Mouse (Mus musculus) stomach, embryonic 14.5 days (tissue): ENCODE measurements around the gene S100a1. TPM values are rescaled to one million over a fixed set of nuclear protein-coding genes. Genes with fewer than 3 reads are reported as not detected.

Source experiments
- ATAC-seq: fragments of 200-750 bp; cut with Nextera tagmentation; 2 replicates; pipeline ENCODE4 v1.8.0; 2017; ENCODE audit warnings: low read depth, moderate TSS enrichment; ENCODE audit not compliant: insufficient number of reproducible peaks, insufficient read depth, low FRiP score
- H3K27ac ChIP-seq: fragments of 300-500 bp; sonication (generic); 2 replicates; pipeline ENCODE4 v1.5.1; 2014; ENCODE audit warnings: mild to moderate bottlenecking, low read length, moderate library complexity, mixed read lengths
- H3K27me3 ChIP-seq: fragments of 300-500 bp; sonication (generic); 2 replicates; pipeline ENCODE4 v1.6.1; 2014; ENCODE audit warnings: low read length, control low read depth, mixed read lengths; ENCODE audit not compliant: control insufficient read depth, insufficient read depth
- H3K36me3 ChIP-seq: fragments of 300-500 bp; sonication (generic); 2 replicates; pipeline ENCODE4 v1.6.1; 2014; ENCODE audit warnings: mild to moderate bottlenecking, control low read depth, low read length, moderate library complexity, mixed read lengths; ENCODE audit not compliant: control insufficient read depth, insufficient read depth
- H3K4me1 ChIP-seq: fragments of 300-500 bp; sonication (generic); 2 replicates; pipeline ENCODE4 v1.6.1; 2014; ENCODE audit warnings: low read length, control low read depth, mixed read lengths; ENCODE audit not compliant: control insufficient read depth, insufficient read depth
- H3K4me2 ChIP-seq: fragments of 300-500 bp; sonication (generic); replicated peaks from 2 replicates; pipeline ENCODE4 v1.6.1; 2014; ENCODE audit warnings: low read depth, low read length, control low read depth
- H3K4me3 ChIP-seq: fragments of 300-500 bp; sonication (generic); 2 replicates; pipeline ENCODE4 v1.5.1; 2014; ENCODE audit warnings: low read depth, low read length, control low read depth
- H3K9ac ChIP-seq: fragments of 300-500 bp; sonication (generic); replicated peaks from 2 replicates; pipeline ENCODE4 v1.6.1; 2014; ENCODE audit warnings: low read depth, mild to moderate bottlenecking, control low read depth, low read length, moderate library complexity, mixed read lengths
- H3K9me3 ChIP-seq: fragments of 300-500 bp; sonication (generic); 2 replicates; pipeline ENCODE4 v1.6.1; 2016; ENCODE audit warnings: low read depth, low read length, control low read depth; ENCODE audit not compliant: control insufficient read depth
- WGBS: fragments of 180-500 bp; shearing (Covaris S2); extraction: QIAGEN DNeasy Blood & Tissue Kit; methylation state at CpG from one replicate; pipeline ENCODE4 v1.1.7; 2014; 5-methylcytosine and 5-hydroxymethylcytosine counted together
- polyA plus RNA-seq: library from polyadenylated mRNA; unstranded; fragments of >200 nt; fragmentation: Nextera tagmentation; extraction: Ambion mirVana; gene quantifications from 2 replicates; pipeline ENCODE4 v1.2.1, GENCODE M21; 2014

S100a1 gene
- polyA plus RNA-seq, 1 experiment from 2014 or later = 48.5 TPM

GRCm38 (mm10) chr3:90537141-90537904, 23.1 kb upstream of the S100a1 start, which contains the start of gene S100a16:
S100a16 (plus strand) TSS chr3:90537254.
- peaks cover 6% of the 10 kb centered on the region; the same call in 1 of the 2 replicates for H3K4me1 ChIP-seq
- H3K27ac ChIP-seq = peak within 1 kb of the TSS; percentile 84
- H3K9me3 ChIP-seq = no peaks in the 10 kb centered on the region
- WGBS = 32% methylated on average over 10 of the region's 10 CpGs
- peak; percentile 87 for ATAC-seq
- no peaks in the 10 kb centered on the region for H3K27me3 ChIP-seq
- peak within 1 kb of the TSS; percentile 41 for H3K4me2 ChIP-seq
- no peaks in the 10 kb centered on the region for H3K36me3 ChIP-seq
- peak within 1 kb of the TSS; percentile 26 for H3K4me3 ChIP-seq
- H3K9ac ChIP-seq = peak within 1 kb of the TSS; percentile 26

- Histone ChIP-seq H3K4me3 (no peak overlapping the region), H3K36me3 (no peaks in the 10 kb centered on the region), H3K4me1 (peaks cover 6% of the 10 kb centered on the region; the same call in 1 of the 2 replicates), H3K9ac (no peak overlapping the region), H3K9me3 (no peaks in the 10 kb centered on the region), H3K4me2 (no peak overlapping the region), H3K27me3 (no peaks in the 10 kb centered on the region), H3K27ac (no peak overlapping the region)
- no peak for ATAC-seq
- 54% methylated on average over 1 of the region's 1 CpGs for WGBS
Measured at GRCm38 (mm10) chr3:90535446-90535845, 21.3 kb upstream of the S100a1 start.

GRCm38 (mm10) chr3:90531713-90532112, 17.5 kb upstream of the S100a1 start:
- no peak for ATAC-seq
- no peaks in the 10 kb centered on the region for H3K27me3 ChIP-seq

GRCm38 (mm10) chr3:90527291-90527873, 13.2 kb upstream of the S100a1 start:
- H3K4me2 ChIP-seq = no peak overlapping the region
- H3K27me3 ChIP-seq = no peaks in the 10 kb centered on the region
- 0 out of 2 replicates have a peak, but pooled peaks cover 3% of the 10 kb centered on the region for H3K4me1 ChIP-seq
- no peak overlapping the region for H3K9ac ChIP-seq
- H3K36me3 ChIP-seq = no peaks in the 10 kb centered on the region
- H3K27ac ChIP-seq = no peak overlapping the region
- 86% methylated on average over 7 of the region's 7 CpGs for WGBS
- no peak overlapping the region for H3K4me3 ChIP-seq
- no peaks in the 10 kb centered on the region for H3K9me3 ChIP-seq
- ATAC-seq = no peak

More at GRCm38 (mm10) chr3:90531713-90532112, 17.5 kb upstream of the S100a1 start:
- H3K4me3 ChIP-seq = no peak overlapping the region
- WGBS = 52% methylated on average over 5 of the region's 5 CpGs
- H3K27ac ChIP-seq = no peak overlapping the region
- no peak overlapping the region for H3K9ac ChIP-seq
- H3K4me2 ChIP-seq = no peak overlapping the region
- H3K9me3 ChIP-seq = no peaks in the 10 kb centered on the region
- no peaks in the 10 kb centered on the region for H3K4me1 ChIP-seq
- H3K36me3 ChIP-seq = no peaks in the 10 kb centered on the region

DNA sequence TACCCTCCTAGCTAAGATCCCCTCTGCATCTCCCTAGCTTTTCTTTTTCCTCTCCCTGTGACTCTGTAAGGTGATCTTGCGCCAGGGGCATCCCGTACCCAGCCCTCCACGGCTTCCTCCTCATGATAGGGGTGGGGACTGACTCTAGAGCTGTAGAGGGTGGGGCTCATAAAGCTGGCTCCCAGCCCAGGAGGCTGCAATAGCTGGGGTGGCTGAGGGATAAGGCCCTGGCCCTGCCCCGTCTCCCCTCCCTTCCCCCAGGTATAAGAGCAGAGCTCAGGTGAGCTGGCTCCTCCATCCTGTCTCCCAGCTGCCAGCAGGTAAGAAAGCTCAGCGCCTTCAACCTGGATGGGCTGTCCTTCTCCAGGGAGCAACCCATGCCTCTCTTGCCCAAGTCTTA, 12.4 kb upstream of the S100a1 start, which contains the start of gene S100a14:
S100a14 (plus strand) TSS at position 277 of the 400 bp plus-strand sequence.
- 0 out of 2 replicates have a peak, but pooled peaks cover 3% of the 10 kb centered on the region for H3K4me1 ChIP-seq
- H3K4me2 ChIP-seq = no peak within 1 kb of the TSS
- H3K9ac ChIP-seq = no peak within 1 kb of the TSS
- H3K36me3 ChIP-seq = no peaks in the 10 kb centered on the region
- H3K27ac ChIP-seq = peak within 1 kb of the TSS; percentile 11; the same call in 1 of the 2 replicates
- ATAC-seq = peak; percentile 84
- 65% methylated on average over 5 of the region's 5 CpGs for WGBS
- no peaks in the 10 kb centered on the region for H3K27me3 ChIP-seq
- no peaks in the 10 kb centered on the region for H3K9me3 ChIP-seq
- H3K4me3 ChIP-seq = no peak within 1 kb of the TSS

DNA sequence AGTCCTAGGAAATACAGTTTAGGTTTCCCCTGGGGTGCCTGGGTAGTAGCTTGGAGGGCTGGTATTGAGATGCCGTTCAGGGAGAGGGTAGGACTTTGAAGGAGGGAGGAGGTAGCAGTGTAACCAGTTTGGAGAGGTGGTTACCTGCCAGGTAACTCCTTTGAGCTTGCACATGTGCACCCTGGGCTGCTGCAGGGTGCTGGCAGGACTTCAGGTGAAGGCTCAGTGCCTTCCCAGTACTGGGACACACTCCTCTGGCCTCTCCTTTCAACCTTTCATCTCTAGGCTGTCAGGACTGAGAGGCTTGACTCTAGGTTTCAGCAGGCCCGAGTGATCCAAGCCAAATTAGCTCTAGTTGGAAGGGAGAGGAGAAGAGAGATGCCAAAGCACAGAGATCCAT, 11.9 kb upstream of the S100a1 start:
- peak overlapping the region; percentile 11; the same call in 1 of the 2 replicates for H3K27ac ChIP-seq
- no peak overlapping the region for H3K4me2 ChIP-seq
- no peaks in the 10 kb centered on the region for H3K27me3 ChIP-seq
- H3K4me1 ChIP-seq = 0 out of 2 replicates have a peak, but pooled peaks cover 3% of the 10 kb centered on the region
- ATAC-seq = no peak
- H3K9me3 ChIP-seq = no peaks in the 10 kb centered on the region
- H3K9ac ChIP-seq = no peak overlapping the region
- H3K4me3 ChIP-seq = no peak overlapping the region
- 65% methylated on average over 2 of the region's 2 CpGs for WGBS
- H3K36me3 ChIP-seq = no peaks in the 10 kb centered on the region

- no peak overlapping the region for H3K4me2 ChIP-seq
- ATAC-seq = no peak
- no peak overlapping the region for H3K9ac ChIP-seq
- H3K36me3 ChIP-seq = no peaks in the 10 kb centered on the region
- 0 out of 2 replicates have a peak, but pooled peaks cover 3% of the 10 kb centered on the region for H3K4me1 ChIP-seq
- H3K9me3 ChIP-seq = no peaks in the 10 kb centered on the region
- 45% methylated on average over 4 of the region's 4 CpGs for WGBS
- H3K27me3 ChIP-seq = no peaks in the 10 kb centered on the region
- H3K4me3 ChIP-seq = no peak overlapping the region
- no peak overlapping the region for H3K27ac ChIP-seq
Measured at GRCm38 (mm10) chr3:90525421-90525820, 11.2 kb upstream of the S100a1 start.

- no peak overlapping the region for H3K9ac ChIP-seq
- H3K27ac ChIP-seq = no peak overlapping the region
- 82% methylated on average over 4 of the region's 4 CpGs for WGBS
- no peak overlapping the region for H3K4me2 ChIP-seq
- H3K4me3 ChIP-seq = no peak overlapping the region
- H3K27me3 ChIP-seq = no peaks in the 10 kb centered on the region
- H3K9me3 ChIP-seq = no peaks in the 10 kb centered on the region
- ATAC-seq = no peak
- H3K4me1 ChIP-seq = peaks cover 6% of the 10 kb centered on the region
- no peaks in the 10 kb centered on the region for H3K36me3 ChIP-seq
Measured at GRCm38 (mm10) chr3:90517711-90518110, 3.5 kb upstream of the S100a1 start.
